Mouse (Mus musculus): ENCODE data around the gene Usp7.
A peak's percentile ranks its signal among the peaks of the same experiment; 100 is the strongest.

DNA sequence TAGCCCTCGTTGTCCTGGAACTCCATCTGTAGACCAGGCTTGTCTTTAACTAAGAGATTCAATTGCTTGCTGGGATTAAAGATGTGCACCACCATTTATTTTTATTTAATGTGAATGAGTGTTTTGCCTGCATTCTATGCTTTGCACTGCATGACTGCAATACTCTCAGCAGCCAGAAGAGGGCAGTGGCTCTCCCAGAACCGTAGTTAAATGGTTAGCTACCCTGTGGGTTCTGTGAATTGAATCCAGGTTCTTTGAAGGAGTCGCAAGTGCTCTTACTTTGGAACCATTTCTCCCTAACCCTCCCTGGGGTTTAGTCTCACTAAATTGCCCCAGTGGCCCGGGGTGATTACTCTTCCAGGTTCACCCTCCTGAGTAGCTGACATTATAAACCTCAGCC, 14.6 kb upstream of the Usp7 start:
- TF ChIP-seq CTCF (IDR thresholded peaks at IDR 0.05), result peak; percentile 86
- TF ChIP-seq EP300 (IDR thresholded peaks at IDR 0.05), result no peak
